Mouse (Mus musculus): ENCODE results near the gene Arid1b. TPM values are rescaled to one million over a fixed set of nuclear protein-coding genes. Genes with fewer than 3 reads are reported as not detected.
"Not testable (repeated sequence)": the region's sequence is repeated elsewhere in the genome, so short reads cannot be mapped to it uniquely, and the experiment has no call there.

The Arid1b gene
- total RNA-seq, 2 experiments from 2014 or later = 9.2 to 28.8 TPM

- ATAC-seq (replicated peaks; ENCODE audit: low FRiP score, low TSS enrichment, poor library complexity, severe bottlenecking) = no peak
These were observed 80.8 kb downstream of the Arid1b start for GRCm38 (mm10) chr17:5074752-5075506.

DNA sequence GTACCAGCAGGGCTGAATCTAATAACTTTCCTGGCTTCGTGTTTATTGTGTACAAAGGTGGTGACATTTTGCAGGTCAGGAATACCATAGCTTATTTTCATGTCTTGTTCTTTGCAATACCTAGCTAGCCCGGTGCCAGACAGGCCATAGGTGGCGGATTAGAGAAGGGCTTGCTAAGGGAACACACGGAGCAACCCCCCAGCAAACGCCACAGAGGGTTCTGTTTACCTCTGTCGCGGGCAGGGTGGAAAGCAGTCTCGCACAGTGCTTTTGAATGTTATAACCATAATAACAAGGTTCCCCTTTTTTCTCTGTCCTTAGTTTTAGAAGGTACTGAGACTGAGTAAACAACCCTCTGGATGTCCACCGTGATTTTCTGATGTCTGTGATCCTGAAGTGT is 83.9 kb downstream of the Arid1b start:
- ATAC-seq (replicated peaks; ENCODE audit: low FRiP score, low TSS enrichment, poor library complexity, severe bottlenecking) = no peak

- ATAC-seq (replicated peaks; ENCODE audit: low FRiP score, low TSS enrichment, poor library complexity, severe bottlenecking) = no peak
These were observed 84.4 kb downstream of the Arid1b start for GRCm38 (mm10) chr17:5078576-5078975.

- no peak for ATAC-seq (replicated peaks; ENCODE audit: low FRiP score, low TSS enrichment, poor library complexity, severe bottlenecking)
These were observed 86.8 kb downstream of the Arid1b start for GRCm38 (mm10) chr17:5080884-5081419.

DNA sequence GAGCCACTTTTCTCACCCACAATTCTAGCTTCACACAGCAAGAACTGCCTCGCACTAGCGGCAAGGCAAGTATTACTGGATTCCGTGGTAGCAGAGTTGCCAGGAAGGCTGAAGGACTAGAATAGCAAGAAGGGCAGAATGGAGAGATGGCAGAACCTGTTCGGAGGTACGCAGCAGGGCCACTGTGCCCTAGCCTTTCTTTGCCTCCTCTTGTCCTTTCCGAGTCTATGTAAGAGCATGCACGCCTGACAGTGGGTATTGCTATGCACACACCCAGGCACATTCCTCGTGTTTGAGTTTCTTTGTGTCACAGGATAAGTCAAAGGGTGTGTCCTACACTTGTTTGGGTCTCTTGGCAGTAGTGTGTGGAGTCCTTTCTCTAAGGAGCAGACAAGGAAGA is 88.1 kb downstream of the Arid1b start:
- no peak for ATAC-seq (replicated peaks; ENCODE audit: low FRiP score, low TSS enrichment, poor library complexity, severe bottlenecking)

- no peak for ATAC-seq (replicated peaks; ENCODE audit: low FRiP score, low TSS enrichment, poor library complexity, severe bottlenecking)
These were observed 89.4 kb downstream of the Arid1b start for GRCm38 (mm10) chr17:5083497-5083896.

- no peak for ATAC-seq (replicated peaks; ENCODE audit: low FRiP score, low TSS enrichment, poor library complexity, severe bottlenecking)
These were observed 90.0 kb downstream of the Arid1b start for GRCm38 (mm10) chr17:5084139-5084538.

DNA sequence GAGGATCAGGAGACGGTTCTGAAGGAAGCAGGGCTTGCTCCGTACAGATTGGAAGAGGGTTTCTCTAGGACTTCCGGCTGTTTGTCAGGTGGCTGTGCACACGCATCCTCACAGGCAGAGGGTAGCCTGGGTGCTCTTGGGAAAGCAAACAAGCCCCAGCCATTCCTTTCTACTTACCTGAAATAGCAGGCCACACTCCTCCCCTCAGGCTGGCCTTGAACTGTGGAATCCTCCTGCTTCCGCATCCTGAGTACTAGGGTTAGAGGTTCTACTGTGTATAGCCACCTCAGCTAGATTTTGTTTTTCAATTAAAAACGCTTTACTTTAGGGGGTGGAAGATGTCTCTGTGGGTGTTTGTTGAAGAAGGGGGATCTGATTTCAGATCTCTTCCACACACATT is 90.9 kb downstream of the Arid1b start:
- no peak for ATAC-seq (replicated peaks; ENCODE audit: low FRiP score, low TSS enrichment, poor library complexity, severe bottlenecking)

DNA sequence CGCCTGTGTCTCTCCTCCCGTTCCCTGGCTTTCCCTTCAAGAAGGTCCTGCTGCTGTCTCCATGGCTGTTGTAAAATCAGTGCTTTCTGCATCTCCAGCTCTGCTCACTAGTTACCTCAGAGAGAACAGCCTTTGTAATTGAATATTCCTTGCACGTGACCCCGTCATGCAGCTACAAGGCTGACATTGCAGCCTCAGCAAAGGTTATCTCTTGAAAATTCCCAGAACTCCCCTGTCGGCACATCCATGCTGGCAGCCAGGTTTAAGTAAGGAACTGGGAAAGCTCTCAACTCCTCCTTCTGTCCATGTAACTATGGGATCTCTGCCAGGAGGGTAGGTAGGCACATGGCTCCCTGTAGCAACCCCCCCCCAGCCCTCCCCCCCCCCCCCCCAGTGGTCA is 91.8 kb downstream of the Arid1b start:
- no peak for ATAC-seq (replicated peaks; ENCODE audit: low FRiP score, low TSS enrichment, poor library complexity, severe bottlenecking)

DNA sequence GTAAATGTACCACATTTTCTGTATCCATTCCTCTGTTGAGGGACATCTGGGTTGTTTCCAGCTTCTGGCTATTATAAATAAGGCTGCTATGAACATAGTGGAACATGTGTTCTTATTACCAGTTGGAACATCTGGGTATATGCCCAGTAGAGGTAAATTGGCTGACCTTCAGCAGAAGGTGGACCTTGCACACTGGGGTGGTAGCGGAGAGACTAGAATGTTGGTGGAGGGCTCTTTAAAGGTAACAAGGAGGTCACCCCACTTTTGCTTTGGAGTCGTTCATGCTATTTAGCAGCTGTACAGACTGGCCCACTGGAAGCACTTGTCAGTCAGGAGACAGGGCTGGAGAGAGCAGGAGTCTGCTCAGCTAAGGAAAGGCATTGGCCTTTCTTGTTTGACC is 94.1 kb downstream of the Arid1b start:
- not testable (repeated sequence) for ATAC-seq (replicated peaks; ENCODE audit: low FRiP score, low TSS enrichment, poor library complexity, severe bottlenecking)

GRCm38 (mm10) chr17:5088822-5089221 is 94.7 kb downstream of the Arid1b start:
- no peak for ATAC-seq (replicated peaks; ENCODE audit: low FRiP score, low TSS enrichment, poor library complexity, severe bottlenecking)

GRCm38 (mm10) chr17:5089541-5089940 is 95.4 kb downstream of the Arid1b start:
- ATAC-seq (replicated peaks; ENCODE audit: low FRiP score, low TSS enrichment, poor library complexity, severe bottlenecking) = 0 out of 2 replicates have a peak, but pooled peaks have one; percentile 42

DNA sequence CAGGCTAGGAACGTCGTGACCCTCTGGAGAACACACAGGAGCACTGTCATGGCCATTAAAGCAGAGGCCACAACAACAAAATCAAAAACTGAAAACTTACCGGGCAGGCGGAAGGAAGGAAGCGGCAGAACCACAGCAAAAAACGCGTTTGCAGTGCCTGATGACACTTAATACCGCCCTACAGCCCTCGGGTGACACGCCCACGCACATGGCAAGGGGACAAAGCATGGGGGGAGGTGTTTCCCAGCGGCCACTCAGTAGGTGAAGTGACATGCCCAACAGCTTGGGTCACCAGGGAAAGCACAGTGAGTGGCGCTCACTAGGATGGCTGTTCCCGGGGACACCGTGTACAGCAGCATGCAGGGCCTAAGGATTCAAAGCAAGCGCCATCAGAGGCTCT is 97.4 kb downstream of the Arid1b start:
- ATAC-seq (replicated peaks; ENCODE audit: low FRiP score, low TSS enrichment, poor library complexity, severe bottlenecking) = no peak

DNA sequence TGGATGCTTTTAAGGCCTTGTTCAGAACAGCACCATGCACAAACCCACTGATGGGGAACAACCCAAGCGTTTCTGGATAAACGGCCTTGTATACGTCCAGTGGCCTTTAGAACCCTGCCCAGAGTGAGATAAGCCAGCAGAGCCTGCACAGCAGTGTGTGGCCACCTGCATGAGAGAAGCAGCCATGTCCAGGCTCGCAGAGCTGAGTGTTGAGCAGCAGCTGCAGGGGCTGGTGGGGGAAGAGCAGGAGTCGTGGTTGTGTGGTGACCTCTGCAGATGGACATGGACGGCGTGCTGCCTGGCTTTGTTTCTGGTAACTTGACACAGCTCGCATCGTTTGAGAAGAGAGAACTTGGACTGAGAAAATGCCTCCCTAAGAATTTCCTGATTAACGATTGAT is 97.8 kb downstream of the Arid1b start:
- ATAC-seq (replicated peaks; ENCODE audit: low FRiP score, low TSS enrichment, poor library complexity, severe bottlenecking) = no peak

GRCm38 (mm10) chr17:5093343-5093742 is 99.2 kb downstream of the Arid1b start:
- peak; percentile 52 for ATAC-seq (replicated peaks; ENCODE audit: low FRiP score, low TSS enrichment, poor library complexity, severe bottlenecking)

GRCm38 (mm10) chr17:5094636-5095035 is 100.5 kb downstream of the Arid1b start:
- ATAC-seq (replicated peaks; ENCODE audit: low FRiP score, low TSS enrichment, poor library complexity, severe bottlenecking) = peak; percentile 24; the same call in 1 of the 2 replicates

- no peak for ATAC-seq (replicated peaks; ENCODE audit: low FRiP score, low TSS enrichment, poor library complexity, severe bottlenecking)
These were observed 101.6 kb downstream of the Arid1b start for GRCm38 (mm10) chr17:5095741-5096140.

GRCm38 (mm10) chr17:5097046-5097445 is 102.9 kb downstream of the Arid1b start:
- ATAC-seq (replicated peaks; ENCODE audit: low FRiP score, low TSS enrichment, poor library complexity, severe bottlenecking) = no peak

GRCm38 (mm10) chr17:5097545-5098475 is 103.7 kb downstream of the Arid1b start:
- ATAC-seq (replicated peaks; ENCODE audit: low FRiP score, low TSS enrichment, poor library complexity, severe bottlenecking) = no peak

DNA sequence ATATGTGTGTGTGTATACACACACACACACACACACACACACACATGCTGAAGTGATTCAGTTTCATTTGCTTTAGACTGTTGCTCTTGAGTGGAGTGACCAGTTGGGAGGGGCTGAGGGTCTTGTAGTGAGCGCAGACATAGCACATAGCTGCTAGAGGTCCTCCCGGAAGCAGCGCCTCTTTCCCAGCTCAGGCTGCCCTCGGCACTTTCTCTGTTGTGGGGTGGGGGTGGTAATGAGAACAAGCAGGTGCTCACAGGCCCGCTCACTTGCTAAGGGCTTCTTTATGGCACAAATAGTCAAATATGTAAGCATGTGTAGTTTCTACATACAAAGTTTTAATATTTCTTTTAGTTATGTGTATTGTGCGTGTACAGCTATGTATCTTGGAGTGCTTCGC is 104.6 kb downstream of the Arid1b start:
- no peak; the same call in none of the 2 replicates for ATAC-seq (replicated peaks; ENCODE audit: low FRiP score, low TSS enrichment, poor library complexity, severe bottlenecking)
